Mouse (Mus musculus) E14TG2a.4 (cell line): ENCODE measurements around the gene Prkcb.

ENCODE experiments used
- CTCF ChIP-seq: conservative IDR thresholded peaks from 2 replicates; pipeline ENCODE4 v1.5.1; 2014; ENCODE audit warnings: low read length
- NANOG ChIP-seq: IDR thresholded peaks from 2 replicates; pipeline ENCODE4 v1.6.1; 2014; ENCODE audit warnings: borderline replicate concordance, low read length, mixed read lengths
- POU5F1 ChIP-seq: IDR thresholded peaks from 2 replicates; pipeline ENCODE4 v1.6.1; 2014; ENCODE audit warnings: low read length, borderline replicate concordance

DNA sequence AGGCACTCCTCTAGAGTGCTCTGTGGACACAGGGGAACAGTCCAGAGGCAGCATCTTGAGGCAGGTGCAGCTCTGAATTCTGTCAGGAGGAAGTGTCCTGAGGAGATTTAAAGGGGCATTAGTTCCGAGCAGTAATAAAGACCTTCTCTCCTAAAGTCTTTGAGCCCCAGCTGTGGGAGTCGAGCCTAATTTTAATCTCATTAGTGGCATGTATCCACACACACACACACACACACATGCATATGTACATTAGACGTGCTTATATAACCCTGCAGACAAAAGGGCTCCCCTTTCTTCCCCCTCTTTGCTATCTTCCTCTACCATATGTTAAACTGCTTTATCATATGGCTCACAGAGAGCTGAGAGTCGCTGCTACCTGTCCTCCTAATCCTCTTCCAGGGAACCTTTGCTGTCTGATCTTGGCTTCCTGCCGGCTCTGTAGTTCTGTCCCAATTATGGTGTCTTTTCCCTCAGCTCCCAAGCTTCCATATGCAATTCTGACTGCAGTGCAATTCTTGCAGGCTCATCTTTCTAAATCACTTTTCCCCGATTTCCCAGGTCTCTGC, 268.1 kb downstream of the Prkcb start:
- TF ChIP-seq CTCF, result no peak
- TF ChIP-seq POU5F1, result no peak
- no peak for TF ChIP-seq NANOG
